Mouse (Mus musculus) kidney, embryonic 15.5 days (tissue): ENCODE measurements at regions not wholly inside any gene's neighbourhood (a gene's known extent, or its start where the extent isn't known, plus 50 kb on each side); places are given as distances from the start of the nearest gene placed in this dataset.
"Not testable (repeated sequence)": the region's sequence is repeated elsewhere in the genome, so short reads cannot be mapped to it uniquely, and the experiment has no call there.

Source experiments
- ATAC-seq: fragments of 200-750 bp; cut with Nextera tagmentation; replicated peaks from 2 replicates; pipeline ENCODE4 v1.8.0; 2017; ENCODE audit warnings: moderate TSS enrichment; ENCODE audit not compliant: low FRiP score
- H3K27ac ChIP-seq: fragments of 300-500 bp; sonication (generic); 2 replicates; pipeline ENCODE4 v1.5.1; 2015; ENCODE audit warnings: mild to moderate bottlenecking, inconsistent platforms
- H3K27me3 ChIP-seq: fragments of 300-500 bp; sonication (generic); 2 replicates; pipeline ENCODE4 v1.6.1; 2015; ENCODE audit warnings: inconsistent platforms
- H3K36me3 ChIP-seq: fragments of 300-500 bp; sonication (generic); 2 replicates; pipeline ENCODE4 v1.6.1; 2015; ENCODE audit warnings: inconsistent platforms
- H3K4me1 ChIP-seq: fragments of 300-500 bp; sonication (generic); 2 replicates; pipeline ENCODE4 v1.6.1; 2015; ENCODE audit warnings: inconsistent platforms
- H3K4me2 ChIP-seq: fragments of 300-500 bp; sonication (generic); 2 replicates; pipeline ENCODE4 v1.6.1; 2015; ENCODE audit warnings: moderate library complexity, mild to moderate bottlenecking, inconsistent platforms
- H3K4me3 ChIP-seq: fragments of 300-500 bp; sonication (generic); replicated peaks from 2 replicates; pipeline ENCODE4 v1.5.1; 2015; ENCODE audit warnings: mild to moderate bottlenecking, inconsistent platforms
- H3K9ac ChIP-seq: fragments of 300-500 bp; sonication (generic); 2 replicates; pipeline ENCODE4 v1.6.1; 2015; ENCODE audit warnings: mild to moderate bottlenecking, inconsistent platforms
- H3K9me3 ChIP-seq: fragments of 300-500 bp; sonication (generic); replicated peaks from 2 replicates; pipeline ENCODE4 v1.6.1; 2016; ENCODE audit warnings: inconsistent platforms
- WGBS: fragments of 180-500 bp; shearing (Covaris S2); methylation state at CpG from one replicate; pipeline ENCODE4 v1.1.7; 2015; ENCODE audit warnings: mixed read lengths; 5-methylcytosine and 5-hydroxymethylcytosine counted together

DNA sequence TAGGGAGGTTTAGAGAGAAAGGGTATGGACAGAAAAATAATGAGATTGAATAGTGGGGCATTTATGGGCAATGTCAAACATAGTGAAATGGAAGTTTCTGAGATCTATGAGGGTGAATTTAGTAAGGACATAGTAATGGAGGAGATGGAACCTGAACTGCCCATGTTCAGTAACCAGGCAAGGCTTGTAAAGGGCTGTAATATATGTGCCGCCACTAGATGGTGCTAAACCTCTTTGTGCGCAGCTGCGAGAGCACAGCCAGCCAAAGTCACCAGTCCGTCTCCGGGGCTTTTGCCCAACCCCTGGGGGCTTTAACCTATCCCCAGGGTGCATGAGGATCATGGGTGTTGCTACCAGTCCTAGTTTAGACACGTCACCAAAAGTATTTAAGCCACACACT lies 77.7 kb upstream of the Vmn2r25 start:
- H3K27me3 ChIP-seq, H3K9me3 ChIP-seq, H3K4me2 ChIP-seq, H3K27ac ChIP-seq, H3K4me1 ChIP-seq, ATAC-seq, H3K36me3 ChIP-seq, H3K9ac ChIP-seq, H3K4me3 ChIP-seq: not testable (repeated sequence)
- WGBS = 15% methylated on average over 6 of the region's 6 CpGs

DNA sequence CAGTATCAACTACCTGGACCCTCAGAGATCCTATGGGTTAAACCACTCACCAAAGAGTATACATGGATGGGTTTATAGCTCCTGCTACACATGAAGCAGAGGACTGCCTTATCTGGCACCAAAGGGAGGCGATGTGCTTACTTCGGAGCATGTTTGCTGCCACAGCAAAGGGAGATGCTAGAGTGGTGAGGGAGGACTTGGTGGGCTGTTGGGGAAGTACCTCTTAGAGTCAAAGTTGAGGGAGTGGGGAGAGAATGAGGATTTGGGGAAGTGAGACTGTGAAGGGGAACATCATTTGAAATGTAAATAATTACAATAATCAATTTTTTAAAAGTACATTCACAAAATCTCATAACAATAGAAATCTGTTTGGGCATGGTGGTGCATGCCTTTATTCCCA lies 84.7 kb upstream of the Vmn2r25 start:
- no peak overlapping the region for H3K4me3 ChIP-seq
- H3K4me1 ChIP-seq = no peaks in the 10 kb centered on the region
- no peaks in the 10 kb centered on the region for H3K36me3 ChIP-seq
- no peak overlapping the region for H3K27ac ChIP-seq
- no peak overlapping the region for H3K4me2 ChIP-seq
- no peaks in the 10 kb centered on the region for H3K9me3 ChIP-seq
- H3K27me3 ChIP-seq = no peaks in the 10 kb centered on the region
- H3K9ac ChIP-seq = no peak overlapping the region
- 94% methylated on average over 2 of the region's 2 CpGs for WGBS
- ATAC-seq = no peak

DNA sequence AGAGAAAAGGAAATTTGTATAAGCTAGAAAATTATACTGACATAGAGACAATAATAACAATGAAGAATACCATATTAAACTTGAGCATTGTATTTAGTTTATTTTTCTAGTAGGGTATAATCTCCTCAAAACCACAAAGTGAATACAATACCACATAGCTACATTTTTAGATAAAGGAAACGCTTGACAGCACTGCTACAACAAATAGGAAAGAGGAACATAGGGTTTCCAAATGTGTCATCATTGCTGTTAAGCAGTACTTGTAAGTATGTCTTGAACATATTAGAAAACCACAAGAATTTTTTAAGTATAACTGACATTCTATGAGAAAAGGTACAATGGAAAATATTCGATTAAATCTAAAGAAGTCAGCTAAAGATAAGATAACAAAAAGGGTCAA lies 63.0 kb upstream of the Vmn2r26 start:
- H3K4me3 ChIP-seq = no peak overlapping the region
- WGBS = 76% methylated on average over 2 of the region's 2 CpGs
- no peaks in the 10 kb centered on the region for H3K36me3 ChIP-seq
- H3K4me2 ChIP-seq = no peak overlapping the region
- no peaks in the 10 kb centered on the region for H3K4me1 ChIP-seq
- no peaks in the 10 kb centered on the region for H3K9me3 ChIP-seq
- H3K27ac ChIP-seq = no peak overlapping the region
- H3K27me3 ChIP-seq = no peaks in the 10 kb centered on the region
- no peak for ATAC-seq
- no peak overlapping the region for H3K9ac ChIP-seq

DNA sequence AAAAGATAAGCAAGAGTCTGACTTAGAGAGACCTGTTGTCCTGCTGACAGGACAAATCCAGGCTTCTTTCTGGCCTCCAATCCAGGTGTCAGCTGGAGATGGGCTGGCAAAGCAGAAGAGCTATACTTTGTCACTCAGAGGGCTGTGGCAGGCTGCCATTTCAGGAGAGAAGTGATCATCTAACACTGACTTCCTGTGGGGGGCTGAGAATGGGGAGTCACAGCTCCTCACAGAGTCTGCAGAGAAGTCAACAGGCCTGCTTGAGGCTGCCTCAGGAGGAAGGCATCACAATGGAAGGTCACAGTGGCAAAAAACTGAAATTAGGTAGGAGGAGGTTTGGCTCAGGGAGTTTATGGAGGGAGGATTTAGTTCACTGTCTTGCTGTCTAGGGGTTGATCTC lies 53.2 kb upstream of the Vmn2r26 start:
- Histone ChIP-seq H3K9ac (no peak overlapping the region), H3K36me3 (no peaks in the 10 kb centered on the region), H3K27ac (peak overlapping the region; percentile 2; the same call in 1 of the 2 replicates), H3K4me2 (no peak overlapping the region), H3K9me3 (no peaks in the 10 kb centered on the region), H3K4me1 (no peaks in the 10 kb centered on the region), H3K4me3 (no peak overlapping the region), H3K27me3 (no peaks in the 10 kb centered on the region)
- ATAC-seq = no peak
